Mouse (Mus musculus): Measurements from ENCODE around the gene Ccno. TPM values are rescaled to one million over a fixed set of nuclear protein-coding genes. Genes with fewer than 3 reads are reported as not detected.

The Ccno gene
- polyA plus RNA-seq, 1 experiment from 2014 or later, result 2.4 TPM

- peak; percentile 55 for ATAC-seq
- WGBS, result under 1% methylated on average over 39 of the region's 39 CpGs
- Histone ChIP-seq H3K4me1 (replicated peaks) (peaks cover 43% of the 10 kb centered on the region), H3K27ac (no peak overlapping the region), H3K4me2 (replicated peaks) (peak overlapping the region; percentile 79), H3K36me3 (no peaks in the 10 kb centered on the region), H3K9ac (replicated peaks) (peak overlapping the region; percentile 24), H3K27me3 (peaks cover 76% of the 10 kb centered on the region), H3K4me3 (replicated peaks) (peak overlapping the region; percentile 45), H3K9me3 (no peaks in the 10 kb centered on the region)
Measured at GRCm38 (mm10) chr13:112987991-112988390, 389 bp downstream of the Ccno start.

GRCm38 (mm10) chr13:112988866-112989265 lies 1.3 kb downstream of the Ccno start:
- no peak for ATAC-seq
- Histone ChIP-seq H3K9me3 (no peaks in the 10 kb centered on the region), H3K9ac (replicated peaks) (no peak overlapping the region), H3K36me3 (no peaks in the 10 kb centered on the region), H3K27ac (no peak overlapping the region), H3K4me3 (replicated peaks) (peak overlapping the region; percentile 45), H3K27me3 (peaks cover 84% of the 10 kb centered on the region), H3K4me2 (replicated peaks) (peak overlapping the region; percentile 79), H3K4me1 (replicated peaks) (peaks cover 50% of the 10 kb centered on the region)
- WGBS, result under 1% methylated on average over 19 of the region's 19 CpGs

GRCm38 (mm10) chr13:112989541-112989940 lies 1.9 kb downstream of the Ccno start:
- WGBS, result under 1% methylated on average over 23 of the region's 23 CpGs
- no peak overlapping the region for H3K27ac ChIP-seq
- H3K9me3 ChIP-seq, result no peaks in the 10 kb centered on the region
- no peak overlapping the region for H3K9ac ChIP-seq (replicated peaks)
- no peaks in the 10 kb centered on the region for H3K36me3 ChIP-seq
- peaks cover 57% of the 10 kb centered on the region for H3K4me1 ChIP-seq (replicated peaks)
- ATAC-seq, result no peak
- H3K27me3 ChIP-seq, result peaks cover 86% of the 10 kb centered on the region
- H3K4me2 ChIP-seq (replicated peaks), result peak overlapping the region; percentile 30
- peak overlapping the region; percentile 45 for H3K4me3 ChIP-seq (replicated peaks)

GRCm38 (mm10) chr13:112990346-112990745 lies 2.7 kb downstream of the Ccno start:
- Histone ChIP-seq H3K9ac (replicated peaks) (no peak overlapping the region), H3K4me1 (replicated peaks) (peaks cover 58% of the 10 kb centered on the region), H3K4me3 (replicated peaks) (no peak overlapping the region), H3K36me3 (no peaks in the 10 kb centered on the region), H3K27ac (no peak overlapping the region), H3K9me3 (no peaks in the 10 kb centered on the region), H3K4me2 (replicated peaks) (no peak overlapping the region), H3K27me3 (peaks cover 91% of the 10 kb centered on the region)
- 15% methylated on average over 4 of the region's 4 CpGs for WGBS
- ATAC-seq, result no peak

- peak within 1 kb of the TSS; percentile 91 for H3K4me2 ChIP-seq (replicated peaks)
- no peaks in the 10 kb centered on the region for H3K9me3 ChIP-seq
- peaks cover 35% of the 10 kb centered on the region for H3K4me1 ChIP-seq (replicated peaks)
- H3K4me3 ChIP-seq (replicated peaks), result peak within 1 kb of the TSS; percentile 50
- peak; percentile 53 for ATAC-seq
- no peak within 1 kb of the TSS for H3K27ac ChIP-seq
- peak within 1 kb of the TSS; percentile 60; the same call in 1 of the 2 replicates for H3K9ac ChIP-seq (replicated peaks)
- peaks cover 95% of the 10 kb centered on the region for H3K27me3 ChIP-seq
- H3K36me3 ChIP-seq, result no peaks in the 10 kb centered on the region
- WGBS, result under 1% methylated on average over 61 of the region's 63 CpGs
Measured at GRCm38 (mm10) chr13:112993531-112994152, 6.0 kb downstream of the Ccno start, which contains the start of gene Mcidas. TSS of gene Mcidas (plus strand) at chr13:112993845.

GRCm38 (mm10) chr13:112994191-112994590 lies 6.6 kb downstream of the Ccno start:
- H3K4me1 ChIP-seq (replicated peaks), result peaks cover 35% of the 10 kb centered on the region
- H3K9me3 ChIP-seq, result no peaks in the 10 kb centered on the region
- ATAC-seq, result peak; percentile 61
- peak overlapping the region; percentile 50 for H3K4me3 ChIP-seq (replicated peaks)
- H3K4me2 ChIP-seq (replicated peaks), result peak overlapping the region; percentile 91
- no peak overlapping the region for H3K27ac ChIP-seq
- H3K27me3 ChIP-seq, result peaks cover 95% of the 10 kb centered on the region
- under 1% methylated on average over 25 of the region's 25 CpGs for WGBS
- peak overlapping the region; percentile 60; the same call in 1 of the 2 replicates for H3K9ac ChIP-seq (replicated peaks)
- no peaks in the 10 kb centered on the region for H3K36me3 ChIP-seq

- Histone ChIP-seq H3K27me3 (peaks cover 91% of the 10 kb centered on the region), H3K36me3 (no peaks in the 10 kb centered on the region), H3K4me3 (replicated peaks) (no peak overlapping the region), H3K9me3 (no peaks in the 10 kb centered on the region), H3K9ac (replicated peaks) (no peak overlapping the region), H3K4me1 (replicated peaks) (peaks cover 30% of the 10 kb centered on the region), H3K4me2 (replicated peaks) (no peak overlapping the region), H3K27ac (no peak overlapping the region)
- WGBS, result 55% methylated on average over 4 of the region's 4 CpGs
- no peak for ATAC-seq
Measured at GRCm38 (mm10) chr13:112996407-112996806, 8.8 kb downstream of the Ccno start.

- Histone ChIP-seq H3K4me1 (replicated peaks) (peaks cover 30% of the 10 kb centered on the region), H3K9me3 (no peaks in the 10 kb centered on the region), H3K9ac (replicated peaks) (no peak overlapping the region), H3K36me3 (no peaks in the 10 kb centered on the region), H3K27ac (no peak overlapping the region), H3K4me2 (replicated peaks) (no peak overlapping the region), H3K27me3 (peaks cover 85% of the 10 kb centered on the region), H3K4me3 (replicated peaks) (no peak overlapping the region)
- no peak for ATAC-seq
- WGBS, result 61% methylated on average over 6 of the region's 6 CpGs
Measured at GRCm38 (mm10) chr13:112997369-112997768, 9.8 kb downstream of the Ccno start.

GRCm38 (mm10) chr13:112998427-112999201 lies 11.0 kb downstream of the Ccno start:
- Histone ChIP-seq H3K4me1 (replicated peaks) (peaks cover 25% of the 10 kb centered on the region), H3K9ac (replicated peaks) (peak overlapping the region; percentile 69), H3K27me3 (peaks cover 74% of the 10 kb centered on the region), H3K9me3 (no peaks in the 10 kb centered on the region), H3K4me2 (replicated peaks) (peak overlapping the region; percentile 89), H3K4me3 (replicated peaks) (peak overlapping the region; percentile 49), H3K36me3 (no peaks in the 10 kb centered on the region), H3K27ac (no peak overlapping the region)
- ATAC-seq, result peak; percentile 59
- under 1% methylated on average over 46 of the region's 46 CpGs for WGBS

GRCm38 (mm10) chr13:113000090-113000489 lies 12.5 kb downstream of the Ccno start:
- WGBS, result 69% methylated on average over 3 of the region's 3 CpGs

GRCm38 (mm10) chr13:113000576-113001318 lies 13.1 kb downstream of the Ccno start:
- ATAC-seq, result no peak
- H3K4me2 ChIP-seq (replicated peaks), result no peak overlapping the region
- H3K36me3 ChIP-seq, result no peaks in the 10 kb centered on the region
- H3K27ac ChIP-seq, result no peak overlapping the region
- peaks cover 52% of the 10 kb centered on the region for H3K27me3 ChIP-seq
- H3K9ac ChIP-seq (replicated peaks), result no peak overlapping the region
- peaks cover 15% of the 10 kb centered on the region for H3K4me1 ChIP-seq (replicated peaks)
- no peak overlapping the region for H3K4me3 ChIP-seq (replicated peaks)
- 75% methylated on average over 9 of the region's 9 CpGs for WGBS
- no peaks in the 10 kb centered on the region for H3K9me3 ChIP-seq

More at GRCm38 (mm10) chr13:113000090-113000489, 12.5 kb downstream of the Ccno start:
- no peak for ATAC-seq
- H3K4me3 ChIP-seq (replicated peaks), result no peak overlapping the region
- H3K27me3 ChIP-seq, result peaks cover 59% of the 10 kb centered on the region
- no peaks in the 10 kb centered on the region for H3K9me3 ChIP-seq
- no peak overlapping the region for H3K4me2 ChIP-seq (replicated peaks)
- no peak overlapping the region for H3K27ac ChIP-seq
- H3K4me1 ChIP-seq (replicated peaks), result peaks cover 15% of the 10 kb centered on the region
- H3K9ac ChIP-seq (replicated peaks), result no peak overlapping the region
- no peaks in the 10 kb centered on the region for H3K36me3 ChIP-seq

- H3K9ac ChIP-seq (replicated peaks), result no peak overlapping the region
- H3K36me3 ChIP-seq, result no peaks in the 10 kb centered on the region
- no peak overlapping the region for H3K4me2 ChIP-seq (replicated peaks)
- ATAC-seq, result no peak
- H3K4me3 ChIP-seq (replicated peaks), result no peak overlapping the region
- no peak overlapping the region for H3K27ac ChIP-seq
- H3K4me1 ChIP-seq (replicated peaks), result no peaks in the 10 kb centered on the region
- no peaks in the 10 kb centered on the region for H3K27me3 ChIP-seq
- WGBS, result 72% methylated on average over 6 of the region's 6 CpGs
- H3K9me3 ChIP-seq, result no peaks in the 10 kb centered on the region
Measured at GRCm38 (mm10) chr13:113012683-113013082, 25.1 kb downstream of the Ccno start.
